In genomic region chr16:94125172-94125981, GRCm38 (mm10) we compare ENCODE assay signal across 8 mouse cellular contexts. TPM values are rescaled to one million over a fixed set of nuclear protein-coding genes. Genes with fewer than 3 reads are reported as not detected.
A peak's percentile ranks its signal among the peaks of the same experiment; 100 is the strongest.
DNase-seq lines count a peak whose midpoint lies in the region; ATAC-seq lines count a peak whose summit lies in the region.

No protein-coding gene starts in this region.

- peak overlapping the region; percentile 70 for H3K9ac ChIP-seq in hindbrain, embryonic 16.5 days (ENCODE audit: low read depth, low read length)

- peak; percentile 14 for DNase-seq in adrenal gland, postnatal 14 days
- no peak for DNase-seq in adrenal gland, postnatal 4 days (ENCODE audit: low spot score in 2 of 2)
- DNase-seq in lung, postnatal 10 days: peak; percentile 22
- DNase-seq in lung, adult 18-20 months: no peak
- peak; percentile 68 for DNase-seq in neural tube, embryonic 10.5 days (ENCODE audit: extremely low spot score, low spot score)
- DNase-seq in adrenal gland, postnatal 36 days: no peak
- no peak for DNase-seq in urinary bladder, postnatal 36 days (ENCODE audit: low spot score in 2 of 2)

- ATAC-seq in hindbrain, embryonic 16.5 days: peak; percentile 73

- peak overlapping the region; percentile 53 for H3K4me3 ChIP-seq in hindbrain, embryonic 16.5 days (ENCODE audit: low read length)

- no peaks in the 10 kb centered on the region for H3K9me3 ChIP-seq in hindbrain, embryonic 16.5 days (ENCODE audit: control insufficient read depth, low read length)

- peak overlapping the region; percentile 91 for H3K4me2 ChIP-seq in hindbrain, embryonic 16.5 days (ENCODE audit: low read length)

- H3K4me1 ChIP-seq in hindbrain, embryonic 16.5 days (ENCODE audit: control insufficient read depth, insufficient read depth, low read depth, low read length): peaks cover 22% of the 10 kb centered on the region

- under 1% methylated on average over 61 of the region's 83 CpGs for WGBS in hindbrain, embryonic 16.5 days

- peaks cover 37% of the 10 kb centered on the region for H3K27me3 ChIP-seq in hindbrain, embryonic 16.5 days (replicated peaks; ENCODE audit: control insufficient read depth, insufficient read depth, low read length)

- H3K36me3 ChIP-seq in hindbrain, embryonic 16.5 days (ENCODE audit: control insufficient read depth, insufficient read depth, low read length): no peaks in the 10 kb centered on the region

- no peak overlapping the region for H3K27ac ChIP-seq in hindbrain, embryonic 16.5 days (ENCODE audit: low read depth, low read length)

RNA-seq across cellular contexts. Expression of gene Sim2, which starts 40.6 kb away (rescaled TPM):
- total RNA-seq in adrenal gland, postnatal 14 days (2021): not detected in 2 replicates
- 1 to 10 TPM in 1 of 2 experiments, not detected in 1; 3.5 TPM for total RNA-seq in adrenal gland, postnatal 4 days (2021)
- 0.10 TPM in 1 of 2 replicates, not detected in the other for polyA plus RNA-seq in hindbrain, embryonic 16.5 days (2015; fragmentation: Nextera tagmentation; extraction: Ambion mirVana)
- total RNA-seq in adrenal gland, postnatal 36 days (2021): not detected

Comparison
In these comparisons a context has a peak if more than half of its experiments do, and no peak if none do; other contexts are left out.
1. DNase-seq: peak in adrenal gland, postnatal 14 days (single experiment), lung, postnatal 10 days (single experiment) and neural tube, embryonic 10.5 days (single experiment); none in adrenal gland, postnatal 4 days (0 of 2), lung, adult 18-20 months (0 of 2), adrenal gland, postnatal 36 days (0 of 2) and urinary bladder, postnatal 36 days (0 of 2).